Mouse (Mus musculus): ENCODE measurements around the gene Fancg. TPM values are rescaled to one million over a fixed set of nuclear protein-coding genes. Genes with fewer than 3 reads are reported as not detected.

The Fancg gene
- polyA plus RNA-seq, 1 experiment from 2014 or later, result 26.8 TPM

- Histone ChIP-seq H3K4me3 (0 out of 2 replicates have a peak overlapping the region, but pooled peaks have one; percentile 72), H3K4me1 (peaks cover 45% of the 10 kb centered on the region), H3K36me3 (peaks cover 7% of the 10 kb centered on the region), H3K27ac (peak overlapping the region; percentile 19; the same call in 1 of the 2 replicates), H3K9me3 (replicated peaks) (no peaks in the 10 kb centered on the region), H3K27me3 (ENCODE audit: low read depth, poor library complexity, severe bottlenecking) (0 out of 2 replicates have a peak, but pooled peaks cover 3% of the 10 kb centered on the region)
- 79% methylated on average over 9 of the region's 9 CpGs for WGBS
- DNase-seq (ENCODE audit: low spot score), result no peak
These were observed 30.7 kb upstream of the Fancg start for GRCm38 (mm10) chr4:43040881-43041547.

- Histone ChIP-seq H3K27me3 (ENCODE audit: low read depth, poor library complexity, severe bottlenecking) (0 out of 2 replicates have a peak, but pooled peaks cover 3% of the 10 kb centered on the region), H3K36me3 (peaks cover 11% of the 10 kb centered on the region), H3K27ac (peak overlapping the region; percentile 85), H3K4me3 (peak overlapping the region; percentile 72), H3K9me3 (replicated peaks) (no peaks in the 10 kb centered on the region), H3K4me1 (peaks cover 39% of the 10 kb centered on the region)
- under 1% methylated on average over 25 of the region's 25 CpGs for WGBS
- peak; percentile 95 for DNase-seq (ENCODE audit: low spot score)
These were observed 29.8 kb upstream of the Fancg start for GRCm38 (mm10) chr4:43040114-43040572.

GRCm38 (mm10) chr4:43039609-43040008, 29.3 kb upstream of the Fancg start:
- Histone ChIP-seq H3K27me3 (ENCODE audit: low read depth, poor library complexity, severe bottlenecking) (0 out of 2 replicates have a peak, but pooled peaks cover 3% of the 10 kb centered on the region), H3K4me1 (peaks cover 34% of the 10 kb centered on the region), H3K9me3 (replicated peaks) (no peaks in the 10 kb centered on the region), H3K27ac (peak overlapping the region; percentile 85), H3K36me3 (peaks cover 13% of the 10 kb centered on the region), H3K4me3 (peak overlapping the region; percentile 72)
- 6% methylated on average over 11 of the region's 11 CpGs for WGBS
- DNase-seq (ENCODE audit: low spot score), result no peak

- Histone ChIP-seq H3K4me3 (peak overlapping the region; percentile 72), H3K9me3 (replicated peaks) (no peaks in the 10 kb centered on the region), H3K27me3 (ENCODE audit: low read depth, poor library complexity, severe bottlenecking) (0 out of 2 replicates have a peak, but pooled peaks cover 3% of the 10 kb centered on the region), H3K4me1 (peaks cover 26% of the 10 kb centered on the region), H3K27ac (no peak overlapping the region), H3K36me3 (peaks cover 21% of the 10 kb centered on the region)
- DNase-seq (ENCODE audit: low spot score), result no peak
- WGBS, result 60% methylated on average over 15 of the region's 15 CpGs
These were observed 28.5 kb upstream of the Fancg start for GRCm38 (mm10) chr4:43038567-43039495.

- DNase-seq (ENCODE audit: low spot score), result no peak
- H3K36me3 ChIP-seq, result peaks cover 29% of the 10 kb centered on the region
- H3K4me1 ChIP-seq, result peaks cover 24% of the 10 kb centered on the region
- no peak overlapping the region for H3K27ac ChIP-seq
- H3K9me3 ChIP-seq (replicated peaks), result no peaks in the 10 kb centered on the region
- WGBS, result 68% methylated on average over 4 of the region's 4 CpGs
- no peak overlapping the region for H3K4me3 ChIP-seq
- H3K27me3 ChIP-seq (ENCODE audit: low read depth, poor library complexity, severe bottlenecking), result 0 out of 2 replicates have a peak, but pooled peaks cover 3% of the 10 kb centered on the region
These were observed 27.7 kb upstream of the Fancg start for GRCm38 (mm10) chr4:43037860-43038566.

GRCm38 (mm10) chr4:43036356-43036755, 26.1 kb upstream of the Fancg start:
- Histone ChIP-seq H3K4me1 (peaks cover 30% of the 10 kb centered on the region), H3K36me3 (peaks cover 29% of the 10 kb centered on the region), H3K27ac (no peak overlapping the region), H3K9me3 (replicated peaks) (no peaks in the 10 kb centered on the region), H3K4me3 (no peak overlapping the region), H3K27me3 (ENCODE audit: low read depth, poor library complexity, severe bottlenecking) (0 out of 2 replicates have a peak, but pooled peaks cover 3% of the 10 kb centered on the region)
- DNase-seq (ENCODE audit: low spot score), result no peak
- 88% methylated on average over 10 of the region's 10 CpGs for WGBS

GRCm38 (mm10) chr4:43035851-43036250, 25.5 kb upstream of the Fancg start:
- Histone ChIP-seq H3K4me1 (peaks cover 29% of the 10 kb centered on the region), H3K4me3 (no peak overlapping the region), H3K9me3 (replicated peaks) (no peaks in the 10 kb centered on the region), H3K27ac (no peak overlapping the region), H3K27me3 (ENCODE audit: low read depth, poor library complexity, severe bottlenecking) (0 out of 2 replicates have a peak, but pooled peaks cover 3% of the 10 kb centered on the region), H3K36me3 (peaks cover 29% of the 10 kb centered on the region)
- DNase-seq (ENCODE audit: low spot score), result no peak
- WGBS, result 89% methylated on average over 6 of the region's 6 CpGs

GRCm38 (mm10) chr4:43033481-43033880, 23.2 kb upstream of the Fancg start:
- no peak for DNase-seq (ENCODE audit: low spot score)
- Histone ChIP-seq H3K36me3 (peaks cover 47% of the 10 kb centered on the region), H3K27ac (no peak overlapping the region), H3K4me3 (no peak overlapping the region), H3K9me3 (replicated peaks) (no peaks in the 10 kb centered on the region), H3K27me3 (ENCODE audit: low read depth, poor library complexity, severe bottlenecking) (no peaks in the 10 kb centered on the region), H3K4me1 (peaks cover 22% of the 10 kb centered on the region)
- WGBS, result 86% methylated on average over 14 of the region's 14 CpGs

- peaks cover 56% of the 10 kb centered on the region for H3K36me3 ChIP-seq
These were observed 22.2 kb upstream of the Fancg start for GRCm38 (mm10) chr4:43032501-43032900.

GRCm38 (mm10) chr4:43031237-43031995, 21.1 kb upstream of the Fancg start, which contains the start of gene Stoml2:
Gene Stoml2 (minus strand): TSS chr4:43031710.
- Histone ChIP-seq H3K9me3 (replicated peaks) (no peaks in the 10 kb centered on the region), H3K27me3 (ENCODE audit: low read depth, poor library complexity, severe bottlenecking) (no peaks in the 10 kb centered on the region), H3K36me3 (peaks cover 64% of the 10 kb centered on the region), H3K4me3 (peak within 1 kb of the TSS; percentile 79), H3K4me1 (peaks cover 22% of the 10 kb centered on the region), H3K27ac (peak within 1 kb of the TSS; percentile 94)
- peak; percentile 93 for DNase-seq (ENCODE audit: low spot score)
- 1% methylated on average over 38 of the region's 38 CpGs for WGBS

More at GRCm38 (mm10) chr4:43032501-43032900, 22.2 kb upstream of the Fancg start:
- 93% methylated on average over 1 of the region's 1 CpGs for WGBS
- no peaks in the 10 kb centered on the region for H3K27me3 ChIP-seq (ENCODE audit: low read depth, poor library complexity, severe bottlenecking)
- H3K9me3 ChIP-seq (replicated peaks), result no peaks in the 10 kb centered on the region
- no peak for DNase-seq (ENCODE audit: low spot score)
- H3K27ac ChIP-seq, result no peak overlapping the region
- H3K4me3 ChIP-seq, result no peak overlapping the region
- H3K4me1 ChIP-seq, result peaks cover 22% of the 10 kb centered on the region

- peak; percentile 67 for DNase-seq (ENCODE audit: low spot score)
- no peaks in the 10 kb centered on the region for H3K9me3 ChIP-seq (replicated peaks)
- H3K27me3 ChIP-seq (ENCODE audit: low read depth, poor library complexity, severe bottlenecking), result no peaks in the 10 kb centered on the region
- WGBS, result 2% methylated on average over 28 of the region's 28 CpGs
- H3K27ac ChIP-seq, result peak overlapping the region; percentile 94
- peak overlapping the region; percentile 79 for H3K4me3 ChIP-seq
- peaks cover 22% of the 10 kb centered on the region for H3K4me1 ChIP-seq
- H3K36me3 ChIP-seq, result peaks cover 59% of the 10 kb centered on the region
These were observed 20.5 kb upstream of the Fancg start for GRCm38 (mm10) chr4:43030780-43031230.
